Mouse (Mus musculus) B cell, adult 2 months (primary cell): ENCODE measurements at regions not wholly inside any gene's neighbourhood (a gene's known extent, or its start where the extent isn't known, plus 50 kb on each side); places are given as distances from the start of the nearest gene placed in this dataset.

Source experiments
- DNase-seq, 2 experiments: peaks; one replicate each; pipeline ENCODE4 v3.0.0; 2022

GRCm38 (mm10) chr10:74722971-74723370, 244.0 kb upstream of the Gnaz start:
- DNase-seq, result no peak

DNA sequence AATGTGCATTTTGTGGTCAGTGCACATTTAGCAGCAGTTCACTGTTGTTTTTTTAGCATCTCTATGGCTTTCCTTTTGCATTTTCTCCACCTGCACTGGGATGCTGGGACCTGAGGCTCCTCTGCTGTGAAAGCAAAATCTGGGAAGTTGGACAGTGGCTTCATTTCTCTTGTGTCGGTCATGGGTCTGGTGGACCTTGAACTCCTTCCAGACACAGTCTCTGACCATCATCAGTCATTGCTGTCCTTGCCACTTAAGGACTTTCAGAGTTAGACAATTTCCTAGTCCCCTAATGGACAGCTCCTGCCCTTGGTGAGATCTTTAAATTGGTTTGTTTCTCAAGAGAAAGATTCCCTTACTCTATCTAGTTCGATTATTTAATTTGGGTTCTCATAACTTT, 217.5 kb upstream of the Gnaz start:
- DNase-seq, result no peak

DNA sequence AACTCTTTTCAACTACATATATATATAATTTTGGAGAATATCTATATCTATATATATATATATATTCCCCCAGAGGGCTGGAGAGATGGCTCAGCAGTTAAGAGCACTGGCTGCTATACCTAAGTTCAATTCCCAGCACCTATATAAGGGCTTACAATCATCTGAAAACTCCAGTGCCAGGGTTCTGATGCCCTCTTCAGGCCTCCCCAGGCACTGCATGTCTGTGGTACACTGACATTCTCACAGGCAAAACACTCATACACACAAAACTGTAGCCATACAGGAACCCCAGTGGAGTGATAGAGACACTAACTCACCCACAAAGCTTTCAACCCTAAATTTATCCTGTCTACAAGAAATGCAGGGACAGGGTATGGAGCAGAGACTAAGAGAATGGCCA, 216.1 kb upstream of the Gnaz start:
- no peak for DNase-seq

- DNase-seq, result no peak
These were observed 206.2 kb upstream of the Gnaz start for GRCm38 (mm10) chr10:74760734-74761133.

GRCm38 (mm10) chr10:74789245-74789644, 177.7 kb upstream of the Gnaz start:
- no peak for DNase-seq

GRCm38 (mm10) chr10:74789987-74790386, 177.0 kb upstream of the Gnaz start:
- DNase-seq, result no peak

- no peak for DNase-seq
These were observed 143.6 kb upstream of the Gnaz start for GRCm38 (mm10) chr10:74823395-74823794.

DNA sequence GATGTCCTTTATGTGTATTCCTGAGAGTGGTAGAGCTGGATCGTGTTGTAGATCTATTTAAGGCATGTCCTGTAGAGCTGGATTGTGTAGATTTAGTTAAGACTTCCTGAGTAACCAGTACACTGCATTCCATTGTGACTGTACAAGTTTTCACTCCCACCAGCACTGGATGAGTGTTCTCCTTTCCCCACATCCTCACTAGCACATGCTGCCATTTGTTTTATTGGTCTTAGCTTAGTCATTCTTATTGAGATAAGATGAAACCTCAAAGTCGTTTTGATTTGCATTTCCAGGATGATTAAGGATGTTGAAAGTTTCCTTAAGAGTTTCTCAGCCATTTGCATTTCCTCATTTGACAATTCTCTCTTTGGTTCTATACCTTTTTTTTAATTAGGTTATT, 132.6 kb upstream of the Gnaz start:
- DNase-seq, result no peak

GRCm38 (mm10) chr10:74848372-74848771, 118.6 kb upstream of the Gnaz start:
- peak; percentile 41 for DNase-seq

DNA sequence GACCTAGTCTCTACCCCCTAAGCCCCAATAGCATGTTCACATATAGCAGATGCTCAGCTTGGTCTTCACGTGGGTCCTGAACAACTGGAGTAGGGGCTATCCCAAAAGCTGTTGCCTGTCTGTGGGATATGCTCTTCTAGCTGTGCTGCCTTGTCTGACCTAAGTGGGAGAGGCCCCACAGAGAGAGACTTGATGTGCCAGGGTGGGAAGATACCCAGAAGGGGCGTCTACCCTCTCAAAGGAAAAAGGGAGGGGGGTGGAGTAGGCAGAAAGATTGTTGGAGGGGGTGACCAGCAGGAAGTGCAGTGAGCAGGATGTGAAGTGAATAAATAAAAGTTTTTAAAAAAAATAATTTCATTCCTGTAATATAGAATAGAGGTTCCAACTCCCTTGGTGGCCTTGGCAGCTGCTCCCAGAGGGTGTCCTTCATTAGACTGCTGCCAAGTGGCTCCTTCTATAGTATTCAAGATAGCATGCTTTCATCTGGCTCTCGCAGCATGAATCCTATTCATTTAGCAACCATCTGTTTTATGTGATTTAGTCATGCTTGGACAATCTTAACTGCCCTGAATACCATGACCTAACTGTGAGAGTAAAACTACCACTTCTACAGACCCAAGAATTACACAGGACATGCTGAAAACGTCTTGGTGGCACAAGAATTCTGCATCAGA, 111.8 kb upstream of the Gnaz start:
- DNase-seq, result no peak
